Mouse (Mus musculus): ENCODE data around the gene Gpr15. TPM values are rescaled to one million over a fixed set of nuclear protein-coding genes. Genes with fewer than 3 reads are reported as not detected.

The Gpr15 gene
- 0.11 TPM in 1 of 2 replicates, not detected in the other for polyA plus RNA-seq (2015; fragmentation: Nextera tagmentation; extraction: Ambion mirVana)

DNA sequence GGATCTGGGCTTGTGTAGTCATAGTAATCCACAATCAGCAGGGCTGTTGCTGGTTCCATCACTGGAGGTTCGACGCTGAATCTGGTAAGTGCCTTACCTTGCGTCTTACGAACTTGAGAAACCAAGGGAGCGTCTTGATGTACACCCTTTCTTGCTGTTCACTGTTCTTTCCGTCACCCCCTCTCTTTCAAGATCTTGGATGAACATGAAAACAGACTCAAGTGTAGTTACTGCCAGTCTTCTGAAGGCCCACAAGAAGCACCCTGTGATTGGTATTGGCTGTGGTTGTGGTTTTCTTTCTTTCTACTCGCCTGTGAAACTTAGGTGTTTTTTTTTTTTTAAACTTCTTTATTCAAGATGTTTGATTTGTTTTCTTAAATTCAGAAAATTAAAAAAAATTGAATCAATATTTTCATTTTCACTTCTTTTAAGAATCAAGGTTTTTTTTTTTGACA is at the start of gene Gpr15:
Gene Gpr15, minus strand, starts transcription at position 405 of the 455 bp plus-strand sequence.
- H3K27me3 ChIP-seq, result no peaks in the 10 kb centered on the region
- no peak within 1 kb of the TSS for H3K4me3 ChIP-seq
- no peak within 1 kb of the TSS for H3K27ac ChIP-seq
- WGBS, result 90% methylated on average over 7 of the region's 7 CpGs
- no peak within 1 kb of the TSS for H3K9ac ChIP-seq
- no peaks in the 10 kb centered on the region for H3K4me1 ChIP-seq
- H3K9me3 ChIP-seq, result no peaks in the 10 kb centered on the region
- H3K4me2 ChIP-seq (replicated peaks), result no peak within 1 kb of the TSS
- H3K36me3 ChIP-seq, result no peaks in the 10 kb centered on the region
- ATAC-seq (ENCODE audit: low FRiP score, low read depth), result no peak

GRCm38 (mm10) chr16:58763076-58763475 is 44.2 kb upstream of the Gpr15 start, which contains the start of gene Olfr172:
TSS of gene Olfr172 (minus strand) at chr16:58763176.
- Histone ChIP-seq H3K9ac (no peak within 1 kb of the TSS), H3K27ac (no peak within 1 kb of the TSS), H3K9me3 (peaks cover 3% of the 10 kb centered on the region; the same call in 1 of the 2 replicates), H3K4me3 (no peak within 1 kb of the TSS), H3K36me3 (no peaks in the 10 kb centered on the region), H3K4me1 (no peaks in the 10 kb centered on the region), H3K4me2 (replicated peaks) (no peak within 1 kb of the TSS), H3K27me3 (no peaks in the 10 kb centered on the region)
- WGBS, result 90% methylated on average over 1 of the region's 1 CpGs
- ATAC-seq (ENCODE audit: low FRiP score, low read depth), result no peak

- Histone ChIP-seq H3K27ac (no peak overlapping the region), H3K4me2 (replicated peaks) (no peak overlapping the region), H3K27me3 (no peaks in the 10 kb centered on the region), H3K9me3 (no peaks in the 10 kb centered on the region), H3K4me3 (no peak overlapping the region), H3K9ac (no peak overlapping the region), H3K4me1 (no peaks in the 10 kb centered on the region), H3K36me3 (no peaks in the 10 kb centered on the region)
- peak; percentile 78; the same call in 1 of the 2 replicates for ATAC-seq (ENCODE audit: low FRiP score, low read depth)
Measured at GRCm38 (mm10) chr16:58756191-58756590, 37.3 kb upstream of the Gpr15 start.

GRCm38 (mm10) chr16:58751314-58751713 is 32.4 kb upstream of the Gpr15 start:
- Histone ChIP-seq H3K4me1 (no peaks in the 10 kb centered on the region), H3K36me3 (no peaks in the 10 kb centered on the region), H3K9ac (no peak overlapping the region), H3K4me3 (no peak overlapping the region), H3K27me3 (no peaks in the 10 kb centered on the region), H3K27ac (no peak overlapping the region), H3K9me3 (no peaks in the 10 kb centered on the region), H3K4me2 (replicated peaks) (no peak overlapping the region)
- no peak for ATAC-seq (ENCODE audit: low FRiP score, low read depth)
- 37% methylated on average over 1 of the region's 1 CpGs for WGBS

GRCm38 (mm10) chr16:58746715-58747114 is 27.8 kb upstream of the Gpr15 start:
- H3K27ac ChIP-seq, result no peak overlapping the region
- no peak overlapping the region for H3K4me3 ChIP-seq
- H3K27me3 ChIP-seq, result no peaks in the 10 kb centered on the region
- no peaks in the 10 kb centered on the region for H3K4me1 ChIP-seq
- no peak overlapping the region for H3K4me2 ChIP-seq (replicated peaks)
- no peaks in the 10 kb centered on the region for H3K36me3 ChIP-seq
- no peaks in the 10 kb centered on the region for H3K9me3 ChIP-seq
- WGBS, result 72% methylated on average over 4 of the region's 4 CpGs
- ATAC-seq (ENCODE audit: low FRiP score, low read depth), result no peak
- H3K9ac ChIP-seq, result no peak overlapping the region

- Histone ChIP-seq H3K9ac (no peak overlapping the region), H3K27ac (no peak overlapping the region), H3K4me2 (replicated peaks) (no peak overlapping the region), H3K9me3 (no peaks in the 10 kb centered on the region), H3K4me3 (no peak overlapping the region), H3K4me1 (no peaks in the 10 kb centered on the region), H3K36me3 (peaks cover 2% of the 10 kb centered on the region; the same call in 1 of the 2 replicates), H3K27me3 (no peaks in the 10 kb centered on the region)
- ATAC-seq (ENCODE audit: low FRiP score, low read depth), result no peak
- WGBS, result 93% methylated on average over 5 of the region's 5 CpGs
Measured at GRCm38 (mm10) chr16:58740751-58741150, 21.9 kb upstream of the Gpr15 start.

DNA sequence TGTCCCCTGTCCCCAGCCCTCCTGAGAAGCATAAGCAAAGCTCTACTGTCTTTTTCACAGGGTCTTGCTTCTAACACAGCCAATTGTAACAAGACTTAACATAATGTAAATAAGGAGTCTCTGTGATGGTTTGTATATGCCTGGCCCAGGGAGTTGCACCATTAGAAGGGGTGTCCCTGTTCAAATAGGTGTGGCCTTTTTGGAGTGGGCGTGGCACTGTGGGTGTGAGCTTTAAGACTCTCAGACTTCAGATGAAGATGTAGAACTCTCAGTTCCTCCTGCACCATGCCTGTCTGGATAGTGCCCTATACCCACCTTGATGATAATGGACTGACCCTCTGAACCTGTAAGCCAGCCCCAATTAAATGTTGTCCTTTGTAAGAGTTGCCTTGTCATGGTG is 19.9 kb upstream of the Gpr15 start:
- H3K4me2 ChIP-seq (replicated peaks), result no peak overlapping the region
- H3K4me3 ChIP-seq, result no peak overlapping the region
- H3K27me3 ChIP-seq, result no peaks in the 10 kb centered on the region
- ATAC-seq (ENCODE audit: low FRiP score, low read depth), result no peak
- H3K36me3 ChIP-seq, result peaks cover 18% of the 10 kb centered on the region
- no peaks in the 10 kb centered on the region for H3K9me3 ChIP-seq
- no peak overlapping the region for H3K27ac ChIP-seq
- 82% methylated on average over 1 of the region's 1 CpGs for WGBS
- no peak overlapping the region for H3K9ac ChIP-seq
- no peaks in the 10 kb centered on the region for H3K4me1 ChIP-seq

- Histone ChIP-seq H3K4me1 (no peaks in the 10 kb centered on the region), H3K9ac (no peak overlapping the region), H3K36me3 (peaks cover 24% of the 10 kb centered on the region), H3K4me2 (replicated peaks) (no peak overlapping the region), H3K27ac (no peak overlapping the region), H3K9me3 (no peaks in the 10 kb centered on the region), H3K27me3 (no peaks in the 10 kb centered on the region), H3K4me3 (no peak overlapping the region)
- no peak for ATAC-seq (ENCODE audit: low FRiP score, low read depth)
- WGBS, result 78% methylated on average over 4 of the region's 4 CpGs
Measured at GRCm38 (mm10) chr16:58738205-58738604, 19.3 kb upstream of the Gpr15 start.

DNA sequence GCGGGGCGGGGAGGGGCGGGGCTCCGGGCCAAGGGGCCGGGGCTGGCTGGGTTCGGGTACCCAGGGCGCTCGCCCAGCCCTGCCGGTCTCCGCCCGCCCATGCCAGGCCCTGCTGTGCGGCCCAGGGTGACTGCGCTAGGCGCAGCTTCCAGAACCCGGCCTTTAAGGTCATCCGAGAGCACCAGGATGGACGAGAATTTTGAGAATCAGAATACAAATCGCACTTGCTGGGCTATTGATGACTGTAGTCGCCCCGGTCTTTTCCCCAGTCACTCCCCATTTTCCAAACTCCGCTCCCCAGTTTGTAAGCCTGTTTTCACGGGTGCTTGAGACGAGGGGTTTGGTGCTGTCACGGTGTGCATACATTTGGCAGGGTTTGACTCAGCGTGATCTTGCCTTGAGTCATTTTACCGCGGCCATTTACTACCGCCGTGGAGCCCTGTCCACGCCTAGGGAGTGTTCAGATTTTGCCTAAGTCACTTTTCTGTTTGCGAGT is 9.4 kb upstream of the Gpr15 start:
- peak overlapping the region; percentile 77 for H3K9ac ChIP-seq
- H3K9me3 ChIP-seq, result no peaks in the 10 kb centered on the region
- H3K36me3 ChIP-seq, result peaks cover 35% of the 10 kb centered on the region
- H3K4me1 ChIP-seq, result peaks cover 7% of the 10 kb centered on the region
- peak; percentile 92 for ATAC-seq (ENCODE audit: low FRiP score, low read depth)
- H3K4me3 ChIP-seq, result peak overlapping the region; percentile 79
- H3K27ac ChIP-seq, result peak overlapping the region; percentile 77
- WGBS, result under 1% methylated on average over 26 of the region's 31 CpGs
- peak overlapping the region; percentile 72 for H3K4me2 ChIP-seq (replicated peaks)
- no peaks in the 10 kb centered on the region for H3K27me3 ChIP-seq

DNA sequence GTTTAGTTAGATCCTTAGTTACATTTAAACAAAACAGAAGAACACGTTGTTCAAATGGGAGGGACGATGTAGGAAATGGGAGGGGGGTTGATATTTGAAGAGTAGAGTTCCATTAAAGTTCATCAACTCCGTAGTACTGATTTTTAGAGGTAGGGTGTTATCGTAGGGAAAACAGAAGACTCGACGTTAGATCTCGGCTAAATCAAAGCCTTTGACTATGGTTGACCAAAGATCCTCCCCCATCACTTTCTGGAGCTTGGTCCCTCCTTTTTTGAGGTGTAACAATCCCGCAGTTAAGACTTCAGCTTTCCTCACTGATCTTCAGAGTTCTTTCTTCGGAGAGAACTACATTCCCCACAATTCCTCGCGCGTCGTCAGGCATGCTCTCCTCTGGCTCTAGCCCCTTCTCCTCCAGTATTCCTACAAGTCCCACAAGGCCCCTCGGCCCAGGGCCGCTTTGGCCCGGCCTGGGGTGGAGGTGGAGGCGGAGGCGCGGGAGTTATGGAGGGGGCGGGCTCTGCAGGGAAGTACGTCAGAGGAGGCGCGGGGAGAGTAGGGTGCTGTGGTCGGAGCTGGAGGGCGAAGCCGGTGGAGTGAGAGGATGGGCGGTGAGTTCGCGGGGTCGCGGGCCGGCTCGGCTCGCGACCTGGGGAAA is 8.7 kb upstream of the Gpr15 start, which contains the start of gene Cldnd1:
Gene Cldnd1, plus strand, starts transcription at position 434 of the 655 bp plus-strand sequence.
- Histone ChIP-seq H3K9ac (peak within 1 kb of the TSS; percentile 77), H3K4me2 (replicated peaks) (peak within 1 kb of the TSS; percentile 72), H3K4me3 (peak within 1 kb of the TSS; percentile 79), H3K27ac (peak within 1 kb of the TSS; percentile 77), H3K4me1 (peaks cover 7% of the 10 kb centered on the region), H3K27me3 (no peaks in the 10 kb centered on the region), H3K9me3 (no peaks in the 10 kb centered on the region), H3K36me3 (peaks cover 29% of the 10 kb centered on the region)
- WGBS, result 2% methylated on average over 34 of the region's 35 CpGs
- peak; percentile 100 for ATAC-seq (ENCODE audit: low FRiP score, low read depth)

DNA sequence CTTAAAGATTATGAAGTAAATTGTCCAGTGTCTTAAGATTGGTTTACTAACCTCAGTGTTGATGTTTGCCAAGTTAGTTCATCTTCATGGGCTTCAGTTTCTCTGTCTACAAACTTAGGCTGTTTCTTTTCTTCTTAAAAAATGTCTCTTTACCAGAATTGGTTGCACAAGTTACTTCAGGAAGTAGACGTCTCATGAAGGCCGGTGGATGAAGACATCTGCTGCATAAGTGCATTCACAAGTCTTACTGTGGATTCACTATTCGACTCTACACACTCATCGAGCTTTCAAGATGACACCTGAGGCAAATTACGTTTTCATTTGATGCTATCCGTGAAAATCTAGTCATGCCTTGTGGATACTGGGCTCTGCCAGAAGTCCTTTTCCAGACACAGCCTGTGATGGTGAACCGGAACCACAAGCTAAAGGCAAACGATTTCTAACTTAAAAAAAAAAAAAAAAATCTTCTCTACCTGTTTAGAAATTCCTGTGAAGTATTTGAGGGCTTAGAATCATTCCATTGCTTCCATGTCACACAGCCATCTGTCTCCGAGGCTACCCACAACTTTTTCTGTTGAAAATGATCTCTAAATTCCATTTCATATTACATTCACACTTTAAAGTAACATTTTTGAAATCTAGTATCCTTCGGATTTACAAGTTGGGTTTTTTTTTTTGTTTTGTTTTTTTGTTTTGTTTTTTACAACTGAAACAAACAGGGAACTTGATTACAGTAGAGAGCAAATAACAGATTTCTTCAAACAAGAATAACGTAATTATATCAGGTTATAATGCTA is 8.0 kb upstream of the Gpr15 start:
- WGBS, result 81% methylated on average over 11 of the region's 11 CpGs
- Histone ChIP-seq H3K4me3 (peak overlapping the region; percentile 79), H3K4me2 (replicated peaks) (peak overlapping the region; percentile 54), H3K27me3 (no peaks in the 10 kb centered on the region), H3K27ac (no peak overlapping the region), H3K9me3 (no peaks in the 10 kb centered on the region), H3K9ac (no peak overlapping the region), H3K4me1 (peaks cover 7% of the 10 kb centered on the region), H3K36me3 (peaks cover 22% of the 10 kb centered on the region)
- no peak for ATAC-seq (ENCODE audit: low FRiP score, low read depth)

DNA sequence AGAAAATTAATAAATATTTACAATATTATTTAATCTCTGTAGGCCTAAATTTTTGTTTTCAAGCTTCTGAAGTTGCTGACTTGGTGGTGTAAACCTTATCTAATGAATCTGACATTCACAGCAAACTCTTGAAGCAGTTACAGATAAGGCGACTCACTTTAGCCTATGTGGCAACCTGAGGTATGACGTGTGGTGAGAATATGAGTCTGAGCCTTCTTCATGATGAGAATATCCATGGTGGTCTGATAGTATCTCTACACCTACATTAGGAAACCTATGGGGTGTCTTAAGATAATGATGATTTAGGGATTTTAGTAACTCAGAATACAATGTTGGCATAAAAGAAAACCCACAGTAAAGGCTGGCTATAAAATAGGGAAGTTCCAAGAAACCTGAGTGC is 3.4 kb upstream of the Gpr15 start:
- Histone ChIP-seq H3K9me3 (no peaks in the 10 kb centered on the region), H3K27me3 (no peaks in the 10 kb centered on the region), H3K9ac (no peak overlapping the region), H3K36me3 (no peaks in the 10 kb centered on the region), H3K4me1 (no peaks in the 10 kb centered on the region), H3K4me3 (no peak overlapping the region), H3K4me2 (replicated peaks) (no peak overlapping the region), H3K27ac (no peak overlapping the region)
- WGBS, result 84% methylated on average over 2 of the region's 2 CpGs
- no peak for ATAC-seq (ENCODE audit: low FRiP score, low read depth)
